Mouse (Mus musculus) limb, embryonic 14.5 days (tissue): ENCODE results near the gene Cebpb. TPM values are rescaled to one million over a fixed set of nuclear protein-coding genes. Genes with fewer than 3 reads are reported as not detected.

Source experiments
- ATAC-seq: fragments of 200-750 bp; cut with Nextera tagmentation; 2 replicates; pipeline ENCODE4 v1.8.0; 2017; ENCODE audit warnings: low read depth, moderate number of reproducible peaks, moderate TSS enrichment; ENCODE audit not compliant: low FRiP score
- DNase-seq: peaks from one replicate; pipeline ENCODE4 v3.0.0-alpha.2; 2015; ENCODE audit warnings: low spot score
- H3K27ac ChIP-seq: fragments of 300-500 bp; sonication (generic); replicated peaks from 2 replicates; pipeline ENCODE4 v1.5.1; 2014; ENCODE audit warnings: low read depth, mild to moderate bottlenecking, low read length, moderate library complexity, mixed read lengths
- H3K27me3 ChIP-seq: fragments of 300-500 bp; sonication (generic); 2 replicates; pipeline ENCODE4 v1.6.1; 2014; ENCODE audit warnings: low read length, mixed read lengths; ENCODE audit not compliant: control insufficient read depth, insufficient read depth
- H3K36me3 ChIP-seq: fragments of 300-500 bp; sonication (generic); 2 replicates; pipeline ENCODE4 v1.6.1; 2014; ENCODE audit warnings: mild to moderate bottlenecking, low read length, moderate library complexity, mixed read lengths; ENCODE audit not compliant: control insufficient read depth, insufficient read depth
- H3K4me1 ChIP-seq: fragments of 300-500 bp; sonication (generic); 2 replicates; pipeline ENCODE4 v1.6.1; 2014; ENCODE audit warnings: antibody characterized with exemption, low read length, mixed read lengths; ENCODE audit not compliant: control insufficient read depth, insufficient read depth
- H3K4me2 ChIP-seq: fragments of 300-500 bp; sonication (generic); replicated peaks from 2 replicates; pipeline ENCODE4 v1.6.1; 2014; ENCODE audit warnings: low read depth, mild to moderate bottlenecking, low read length, moderate library complexity; ENCODE audit not compliant: severe bottlenecking
- H3K4me3 ChIP-seq: fragments of 300-500 bp; sonication (generic); replicated peaks from 2 replicates; pipeline ENCODE4 v1.5.1; 2014; ENCODE audit warnings: low read length
- H3K9ac ChIP-seq: fragments of 300-500 bp; sonication (generic); 2 replicates; pipeline ENCODE4 v1.6.1; 2014; ENCODE audit warnings: mild to moderate bottlenecking, low read depth, low read length, moderate library complexity; ENCODE audit not compliant: severe bottlenecking
- H3K9me3 ChIP-seq: fragments of 300-500 bp; sonication (generic); 2 replicates; pipeline ENCODE4 v1.6.1; 2016; ENCODE audit warnings: low read length; ENCODE audit not compliant: control insufficient read depth
- POLR2A ChIP-seq: fragments of 200-500 bp; IDR thresholded peaks from 2 replicates; pipeline ENCODE4 v1.8.0; 2012; ENCODE audit warnings: inconsistent platforms, mild to moderate bottlenecking, moderate library complexity, borderline replicate concordance; ENCODE audit not compliant: insufficient read depth, insufficient read length; ENCODE audit errors: extremely low read depth
- WGBS: fragments of 180-500 bp; shearing (Covaris S2); extraction: QIAGEN DNeasy Blood & Tissue Kit; methylation state at CpG from one replicate; pipeline ENCODE4 v1.1.7; 2014; 5-methylcytosine and 5-hydroxymethylcytosine counted together
- polyA plus RNA-seq, 2 experiments: library from polyadenylated mRNA; depleted of rRNA in 1 of 2; stranded (reverse) in 1 of 2; unstranded in 1 of 2; fragments of >200 nt; fragmentation: Nextera tagmentation in 1 of 2; extraction: Ambion mirVana in 1 of 2; gene quantifications; 2 replicates each; pipeline versions ENCODE4 v1.2.1 to v1.2.3; 2012 to 2014

The Cebpb gene
- polyA plus RNA-seq, 2 experiments: 27.4 to 29.7 TPM

DNA sequence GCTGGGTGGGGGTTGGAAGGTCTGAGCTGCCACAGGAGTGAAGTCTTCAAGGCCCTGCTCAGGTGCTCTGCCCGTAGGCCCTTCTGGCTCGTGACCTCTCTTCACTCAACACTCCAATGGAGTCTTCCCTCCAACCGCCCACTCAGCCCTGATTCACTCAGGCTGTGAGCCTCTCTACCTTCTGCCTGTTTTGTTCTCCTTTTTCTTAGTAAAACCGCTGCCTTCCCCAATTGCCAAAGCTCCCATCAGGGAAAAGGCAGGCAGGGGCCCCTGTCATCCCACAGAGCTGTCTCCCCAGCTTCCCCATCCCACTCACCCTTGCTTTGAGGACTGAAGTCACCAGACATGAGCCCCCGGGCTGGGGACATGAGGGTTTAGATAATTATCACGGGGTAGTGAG lies 26.3 kb downstream of the Cebpb start:
- no peak overlapping the region for H3K4me3 ChIP-seq
- DNase-seq (no peak), ATAC-seq (no peak)
- H3K27me3 ChIP-seq: no peaks in the 10 kb centered on the region
- H3K4me1 ChIP-seq: no peaks in the 10 kb centered on the region
- H3K36me3 ChIP-seq: no peaks in the 10 kb centered on the region
- 74% methylated on average over 6 of the region's 6 CpGs for WGBS
- no peak overlapping the region for H3K9ac ChIP-seq
- H3K9me3 ChIP-seq: no peaks in the 10 kb centered on the region
- no peak overlapping the region for H3K27ac ChIP-seq
- no peak for TF ChIP-seq POLR2A
- H3K4me2 ChIP-seq: no peak overlapping the region

DNA sequence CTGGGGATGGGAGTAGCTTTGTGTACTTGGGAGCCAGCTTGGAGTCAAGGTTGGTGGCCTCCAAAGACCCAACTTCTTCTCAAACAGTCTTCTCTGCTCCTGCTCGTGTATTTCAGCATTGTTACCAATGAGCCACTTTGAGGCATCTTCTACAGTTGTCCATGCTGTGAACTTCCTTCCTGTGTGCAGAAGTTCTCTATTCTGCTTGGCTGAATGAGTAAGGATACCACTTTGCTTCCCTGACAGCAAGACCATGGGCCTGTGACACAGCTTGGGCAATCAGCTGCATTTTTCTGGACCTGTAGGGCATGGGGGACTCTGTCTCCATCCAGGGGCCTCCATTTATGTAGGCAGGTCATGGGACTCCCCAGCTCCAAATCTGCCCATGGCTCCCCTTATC lies 28.5 kb downstream of the Cebpb start:
- WGBS: 63% methylated on average over 1 of the region's 1 CpGs
- peaks cover 2% of the 10 kb centered on the region; the same call in 1 of the 2 replicates for H3K4me1 ChIP-seq
- no peaks in the 10 kb centered on the region for H3K36me3 ChIP-seq
- H3K27ac ChIP-seq: no peak overlapping the region
- no peak overlapping the region for H3K4me2 ChIP-seq
- H3K9me3 ChIP-seq: no peaks in the 10 kb centered on the region
- H3K4me3 ChIP-seq: no peak overlapping the region
- DNase-seq: no peak
- H3K9ac ChIP-seq: no peak overlapping the region
- TF ChIP-seq POLR2A: no peak
- H3K27me3 ChIP-seq: no peaks in the 10 kb centered on the region
- no peak for ATAC-seq

DNA sequence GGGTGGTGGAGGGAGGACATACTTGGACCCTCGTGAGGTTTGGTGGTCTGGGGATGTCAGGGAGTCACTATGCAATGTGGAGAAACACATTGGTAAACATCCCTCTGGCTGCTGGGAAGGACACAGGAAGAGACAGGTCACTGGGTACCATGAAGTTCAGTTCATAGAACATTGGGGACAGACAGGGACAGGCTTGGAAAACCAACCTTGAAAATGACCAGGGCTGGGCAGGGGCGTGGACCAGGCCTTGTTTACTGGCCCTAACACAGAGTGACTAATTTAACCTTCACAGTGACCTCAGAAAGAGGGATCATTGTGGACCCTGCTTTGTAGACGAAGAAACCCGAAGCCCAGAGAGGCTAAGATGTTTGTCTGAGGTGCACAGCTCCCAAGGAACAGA lies 30.8 kb downstream of the Cebpb start:
- Histone ChIP-seq H3K36me3 (no peaks in the 10 kb centered on the region), H3K27ac (no peak overlapping the region), H3K9ac (no peak overlapping the region), H3K27me3 (no peaks in the 10 kb centered on the region), H3K4me2 (no peak overlapping the region), H3K4me1 (peaks cover 2% of the 10 kb centered on the region; the same call in 1 of the 2 replicates), H3K9me3 (no peaks in the 10 kb centered on the region), H3K4me3 (no peak overlapping the region)
- WGBS: 77% methylated on average over 4 of the region's 4 CpGs
- no peak for TF ChIP-seq POLR2A
- no peak for DNase-seq
- ATAC-seq: no peak

DNA sequence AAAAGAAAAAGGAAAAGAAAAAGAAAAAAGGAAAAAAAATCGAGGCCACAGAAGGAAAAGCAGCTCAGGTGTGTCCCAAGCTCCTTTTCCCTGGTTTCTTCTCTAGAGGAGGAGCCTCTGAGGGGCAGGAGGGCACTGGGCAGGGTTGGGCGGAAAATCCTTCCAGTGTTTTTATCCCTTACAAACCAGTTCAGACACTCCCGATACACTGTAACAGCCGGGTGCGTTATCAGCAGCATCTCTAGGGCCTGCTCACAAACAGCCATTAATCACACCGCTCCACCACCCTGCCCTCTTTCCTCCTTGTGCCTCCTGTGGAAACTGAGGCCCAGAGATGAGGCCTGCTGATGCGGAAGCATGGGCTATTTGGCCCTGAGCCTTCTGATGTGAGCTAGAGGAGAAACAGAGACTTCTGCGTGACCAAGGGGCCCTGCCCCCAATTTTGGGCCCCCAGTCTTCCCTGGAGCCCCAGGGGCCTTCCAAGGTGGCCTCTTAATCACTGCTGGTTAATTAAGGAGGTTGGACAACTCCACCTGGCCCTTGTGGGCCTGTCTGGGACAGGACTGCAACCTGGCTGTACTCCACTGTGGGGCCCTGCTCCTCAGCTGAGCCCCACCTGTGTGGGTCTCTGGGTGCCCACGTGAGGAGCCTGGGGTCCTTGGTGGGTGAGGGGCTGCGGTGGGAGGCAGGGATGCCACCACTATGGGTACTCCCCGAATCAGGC lies 32.6 kb downstream of the Cebpb start:
- no peak overlapping the region for H3K27ac ChIP-seq
- no peaks in the 10 kb centered on the region for H3K27me3 ChIP-seq
- DNase-seq (no peak), ATAC-seq (no peak)
- TF ChIP-seq POLR2A: no peak
- no peaks in the 10 kb centered on the region for H3K9me3 ChIP-seq
- H3K9ac ChIP-seq: no peak overlapping the region; the same call in 1 of the 2 replicates
- peaks cover 2% of the 10 kb centered on the region; the same call in 1 of the 2 replicates for H3K4me1 ChIP-seq
- no peak overlapping the region for H3K4me2 ChIP-seq
- 62% methylated on average over 11 of the region's 11 CpGs for WGBS
- H3K4me3 ChIP-seq: no peak overlapping the region
- no peaks in the 10 kb centered on the region for H3K36me3 ChIP-seq

DNA sequence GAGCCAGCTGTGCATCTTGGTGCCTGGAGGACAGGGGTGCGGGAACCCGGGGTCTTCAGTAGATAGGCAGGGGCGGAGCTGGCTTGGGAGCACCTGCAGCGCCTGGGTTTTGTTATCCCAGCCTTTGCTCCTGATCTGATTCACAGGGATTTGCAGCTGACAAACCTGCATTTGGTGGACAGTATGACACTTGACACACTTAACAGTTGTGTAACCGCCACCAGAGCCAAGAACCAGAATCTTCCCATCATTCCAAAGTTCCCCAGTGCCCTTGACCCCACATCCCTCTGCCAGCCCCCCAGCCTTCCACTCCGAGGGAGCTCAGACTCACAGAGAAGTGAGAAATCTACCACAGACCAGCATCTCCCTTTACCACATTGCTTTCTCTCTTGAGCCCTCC lies 33.8 kb downstream of the Cebpb start:
- H3K4me3 ChIP-seq: no peak overlapping the region
- H3K36me3 ChIP-seq: no peaks in the 10 kb centered on the region
- DNase-seq (no peak), ATAC-seq (no peak)
- WGBS: 62% methylated on average over 6 of the region's 6 CpGs
- no peaks in the 10 kb centered on the region for H3K9me3 ChIP-seq
- peaks cover 6% of the 10 kb centered on the region for H3K4me1 ChIP-seq
- no peak for TF ChIP-seq POLR2A
- H3K9ac ChIP-seq: no peak overlapping the region
- H3K4me2 ChIP-seq: no peak overlapping the region
- H3K27ac ChIP-seq: no peak overlapping the region
- no peaks in the 10 kb centered on the region for H3K27me3 ChIP-seq

DNA sequence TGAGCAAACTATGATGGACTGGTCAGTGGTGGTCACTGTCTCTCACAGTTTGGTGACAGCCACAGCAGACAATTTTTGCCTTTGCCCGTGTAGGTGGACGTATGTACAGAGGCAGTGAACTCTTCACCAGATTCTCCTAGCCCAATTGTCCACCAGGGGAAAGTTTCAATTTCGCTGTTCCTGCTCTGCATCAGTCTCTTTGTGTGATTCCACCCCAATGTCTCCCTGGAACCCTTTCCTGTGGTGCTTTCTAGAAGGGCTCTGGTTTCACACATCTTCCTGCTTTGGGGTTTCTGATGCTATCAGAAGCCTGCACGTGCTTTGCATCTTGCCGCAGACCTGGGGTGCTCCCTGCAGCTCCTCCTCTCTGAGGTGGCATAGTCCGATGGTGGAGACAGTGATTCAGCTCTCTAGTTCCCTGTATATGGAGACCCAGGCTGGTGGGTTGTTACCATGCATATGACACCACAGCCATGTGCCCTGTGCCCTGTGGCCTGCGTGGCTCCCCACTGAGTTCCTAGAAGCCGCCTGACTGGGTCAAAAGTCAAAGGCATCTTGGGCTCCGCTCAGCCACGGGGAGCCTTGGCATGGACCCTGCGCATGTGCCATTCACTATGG lies 35.0 kb downstream of the Cebpb start:
- Histone ChIP-seq H3K4me2 (no peak overlapping the region), H3K9ac (no peak overlapping the region), H3K36me3 (no peaks in the 10 kb centered on the region), H3K9me3 (no peaks in the 10 kb centered on the region), H3K27me3 (no peaks in the 10 kb centered on the region), H3K27ac (no peak overlapping the region), H3K4me1 (peaks cover 6% of the 10 kb centered on the region), H3K4me3 (no peak overlapping the region)
- WGBS: 72% methylated on average over 11 of the region's 11 CpGs
- DNase-seq: no peak
- no peak for TF ChIP-seq POLR2A
- ATAC-seq: no peak
